24 mouse cellular contexts compared by ENCODE assay signal in genomic region chr11:80555416-80555815, GRCm38 (mm10).
A peak's percentile ranks its signal among the peaks of the same experiment; 100 is the strongest.
DNase-seq lines count a peak whose midpoint lies in the region; ATAC-seq and TF ChIP-seq lines count a peak whose summit lies in the region.
"Had no signal": no experiment of that assay in that cellular context is flagged by ENCODE, and none has a peak within 500 bp of the region (broad histone marks: within the 10 kb centered on the region; RNA-seq: fewer than 3 reads in every experiment).

No protein-coding gene starts in this region.

- WGBS in heart, embryonic 12.5 days, result 91% methylated on average over 5 of the region's 5 CpGs
- 64% methylated on average over 5 of the region's 5 CpGs for WGBS in olfactory bulb, adult 2 months
- 94% methylated on average over 5 of the region's 5 CpGs for WGBS in forebrain, embryonic 16.5 days

- no peak for TF ChIP-seq CTCF in olfactory bulb, adult 2 months (IDR thresholded peaks at IDR 0.05; ENCODE audit: insufficient read depth, low read depth, low read length)

- H3K4me1 ChIP-seq in heart, embryonic 12.5 days (replicated peaks), result no peaks in the 10 kb centered on the region
- no peaks in the 10 kb centered on the region for H3K4me1 ChIP-seq in olfactory bulb, adult 2 months (ENCODE audit: control insufficient read depth, insufficient read depth, low read length)
- H3K4me1 ChIP-seq in forebrain, embryonic 16.5 days (replicated peaks; ENCODE audit: control insufficient read depth, insufficient read depth, low read length), result peaks cover 14% of the 10 kb centered on the region
- H3K4me1 ChIP-seq: heart, embryonic 15.5 days; liver, embryonic 12.5 days; midbrain, embryonic 13.5 days; stomach, embryonic 15.5 days had no signal

- no peak overlapping the region for H3K4me2 ChIP-seq in heart, embryonic 12.5 days
- H3K4me2 ChIP-seq in forebrain, embryonic 16.5 days (ENCODE audit: low read length), result no peak overlapping the region
- H3K4me2 ChIP-seq: heart, embryonic 15.5 days; liver, embryonic 12.5 days; midbrain, embryonic 13.5 days; neural tube, embryonic 13.5 days; stomach, embryonic 15.5 days had no signal

- TF ChIP-seq POLR2A in olfactory bulb, adult 2 months (IDR thresholded peaks at IDR 0.05; ENCODE audit: insufficient read depth, low read depth, low read length), result no peak

- peak; percentile 60 for DNase-seq in heart, adult 11 months
- peak; percentile 83 for DNase-seq in right cerebral cortex, adult 18-20 months
- no peak for DNase-seq in right cerebral cortex, postnatal 4 days
- no peak for DNase-seq in adrenal gland, adult (ENCODE audit: inconsistent age in 2 of 2, low spot score in 1 of 2)
- DNase-seq: adrenal gland, adult 2 months; adrenal gland, postnatal 36 days; cerebellum, adult 2 months; cerebellum, postnatal 14 days; forebrain, postnatal 0 days; kidney, adult 18-20 months; kidney, postnatal 36 days; liver, postnatal 0 days had no signal

- no peak overlapping the region for H3K27ac ChIP-seq in heart, embryonic 12.5 days (ENCODE audit: poor library complexity, severe bottlenecking)
- H3K27ac ChIP-seq in olfactory bulb, adult 2 months (ENCODE audit: insufficient read depth, low read depth, low read length), result peak overlapping the region; percentile 31; the same call in 1 of the 2 replicates
- H3K27ac ChIP-seq in forebrain, embryonic 16.5 days (ENCODE audit: low read length), result no peak overlapping the region
- H3K27ac ChIP-seq: heart, embryonic 15.5 days; liver, embryonic 12.5 days; macrophage; midbrain, embryonic 13.5 days; neural tube, embryonic 13.5 days; stomach, embryonic 15.5 days had no signal

- no peaks in the 10 kb centered on the region for H3K9me3 ChIP-seq in heart, embryonic 12.5 days (replicated peaks)
- H3K9me3 ChIP-seq in forebrain, embryonic 16.5 days (ENCODE audit: control insufficient read depth, low read length), result no peaks in the 10 kb centered on the region
- H3K9me3 ChIP-seq: heart, embryonic 15.5 days; liver, embryonic 12.5 days; midbrain, embryonic 13.5 days; neural tube, embryonic 13.5 days; stomach, embryonic 15.5 days had no signal

- no peak overlapping the region for H3K4me3 ChIP-seq in heart, embryonic 12.5 days
- H3K4me3 ChIP-seq in olfactory bulb, adult 2 months (ENCODE audit: insufficient read depth, low read depth, low read length), result no peak overlapping the region
- H3K4me3 ChIP-seq in forebrain, embryonic 16.5 days (replicated peaks; ENCODE audit: low read length), result no peak overlapping the region
- H3K4me3 ChIP-seq: erythroblast, embryonic 14.5 days; heart, embryonic 15.5 days; liver, embryonic 12.5 days; midbrain, embryonic 13.5 days; neural tube, embryonic 13.5 days; stomach, embryonic 15.5 days had no signal

- H3K9ac ChIP-seq in heart, embryonic 12.5 days, result no peak overlapping the region
- no peak overlapping the region for H3K9ac ChIP-seq in forebrain, embryonic 16.5 days (replicated peaks; ENCODE audit: low read depth, low read length)
- H3K9ac ChIP-seq: forebrain, postnatal 0 days; heart, embryonic 15.5 days; liver, embryonic 12.5 days; liver, postnatal 0 days; midbrain, embryonic 13.5 days; neural tube, embryonic 13.5 days; stomach, embryonic 15.5 days had no signal

- no peaks in the 10 kb centered on the region for H3K36me3 ChIP-seq in heart, embryonic 12.5 days
- H3K36me3 ChIP-seq in forebrain, embryonic 16.5 days (ENCODE audit: control insufficient read depth, insufficient read depth), result no peaks in the 10 kb centered on the region
- H3K36me3 ChIP-seq: heart, embryonic 15.5 days; liver, embryonic 12.5 days; midbrain, embryonic 13.5 days; neural tube, embryonic 13.5 days; stomach, embryonic 15.5 days had no signal

- H3K27me3 ChIP-seq in heart, embryonic 12.5 days (replicated peaks), result no peaks in the 10 kb centered on the region
- H3K27me3 ChIP-seq in forebrain, embryonic 16.5 days (replicated peaks; ENCODE audit: control insufficient read depth, insufficient read depth, low read length), result no peaks in the 10 kb centered on the region
- H3K27me3 ChIP-seq: heart, embryonic 15.5 days; midbrain, embryonic 13.5 days; stomach, embryonic 15.5 days had no signal

- ATAC-seq in heart, embryonic 12.5 days (ENCODE audit: insufficient number of reproducible peaks, low FRiP score), result no peak
- ATAC-seq in forebrain, embryonic 16.5 days, result no peak
- ATAC-seq in granulocyte monocyte progenitor cell, adult 5-6 weeks (replicated peaks; ENCODE audit: poor library complexity, severe bottlenecking), result no peak
- ATAC-seq: forebrain, postnatal 0 days; hindbrain, embryonic 16.5 days; liver, embryonic 12.5 days; liver, postnatal 0 days; midbrain, embryonic 13.5 days had no signal

Comparison
In these comparisons a context has a peak if more than half of its experiments do, and no peak if none do; other contexts are left out.
1. DNase-seq: peak in heart, adult 11 months (single experiment) and right cerebral cortex, adult 18-20 months (single experiment); none in right cerebral cortex, postnatal 4 days (single experiment) and adrenal gland, adult (0 of 2).